Mouse (Mus musculus): ENCODE results near the gene Chst15. TPM values are rescaled to one million over a fixed set of nuclear protein-coding genes. Genes with fewer than 3 reads are reported as not detected.

Gene Chst15
- polyA plus RNA-seq (2015; fragmentation: Nextera tagmentation; extraction: Ambion mirVana) = 13.1 and 14.1 TPM in 2 replicates

DNA sequence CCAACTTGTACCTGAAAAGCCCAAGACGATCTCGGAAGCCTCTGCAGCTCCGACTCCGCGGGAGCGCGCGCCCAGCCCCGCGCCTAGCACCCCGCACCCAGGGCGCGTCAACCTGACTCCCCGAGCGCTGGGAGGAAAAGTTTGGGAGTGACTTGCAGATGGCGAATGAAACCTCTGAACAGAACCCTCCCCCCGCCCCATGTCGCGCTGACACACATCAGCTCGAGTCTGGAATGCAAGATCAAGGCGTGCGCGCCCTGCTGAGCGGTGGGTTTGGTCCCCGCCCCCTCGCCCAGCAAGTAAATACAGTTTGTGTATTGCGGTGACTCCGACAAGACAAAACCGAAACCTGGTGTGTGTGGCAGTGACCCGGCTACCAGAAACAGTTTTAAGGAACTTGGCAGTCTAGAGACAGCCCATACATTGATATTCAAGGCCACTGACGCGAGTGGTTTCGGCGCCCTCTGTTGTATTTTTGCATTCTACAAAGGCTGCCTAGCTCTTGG, at the start of gene Chst15:
TSS of gene Chst15 (minus strand) at position 193 of the 506 bp plus-strand sequence.
- peak within 1 kb of the TSS; percentile 97 for H3K4me2 ChIP-seq (replicated peaks; ENCODE audit: low read depth, low read length)
- H3K4me1 ChIP-seq (ENCODE audit: insufficient read depth, low read depth, low read length) = peaks cover 3% of the 10 kb centered on the region
- peak within 1 kb of the TSS; percentile 85 for H3K27ac ChIP-seq (ENCODE audit: low read length)
- H3K9ac ChIP-seq (replicated peaks; ENCODE audit: low read depth) = peak within 1 kb of the TSS; percentile 82
- no peaks in the 10 kb centered on the region for H3K36me3 ChIP-seq (ENCODE audit: insufficient read depth, low read length)
- no peaks in the 10 kb centered on the region for H3K27me3 ChIP-seq (replicated peaks; ENCODE audit: insufficient read depth, low read length)
- TF ChIP-seq CTCF (IDR thresholded peaks at IDR 0.05) = peak; percentile 43
- TF ChIP-seq EP300 (IDR thresholded peaks at IDR 0.05) = no peak
- under 1% methylated on average over 34 of the region's 34 CpGs for WGBS
- peak within 1 kb of the TSS; percentile 71 for H3K4me3 ChIP-seq (ENCODE audit: low read depth, low read length)
- ATAC-seq (peak; percentile 72), DNase-seq (ENCODE audit: low spot score) (peak; percentile 87)
- no peaks in the 10 kb centered on the region for H3K9me3 ChIP-seq (ENCODE audit: low read length)

- Histone ChIP-seq H3K27ac (ENCODE audit: low read length) (no peak overlapping the region), H3K27me3 (replicated peaks; ENCODE audit: insufficient read depth, low read length) (no peaks in the 10 kb centered on the region), H3K9me3 (ENCODE audit: low read length) (no peaks in the 10 kb centered on the region), H3K4me1 (ENCODE audit: insufficient read depth, low read depth, low read length) (no peaks in the 10 kb centered on the region), H3K4me2 (replicated peaks; ENCODE audit: low read depth, low read length) (no peak overlapping the region), H3K36me3 (ENCODE audit: insufficient read depth, low read length) (no peaks in the 10 kb centered on the region), H3K9ac (replicated peaks; ENCODE audit: low read depth) (no peak overlapping the region), H3K4me3 (ENCODE audit: low read depth, low read length) (no peak overlapping the region)
- TF ChIP-seq EP300 (IDR thresholded peaks at IDR 0.05) (no peak), CTCF (IDR thresholded peaks at IDR 0.05) (no peak)
- DNase-seq (ENCODE audit: low spot score) (no peak), ATAC-seq (no peak)
- WGBS = 61% methylated on average over 5 of the region's 5 CpGs
Observed at GRCm38 (mm10) chr7:132365703-132366384, 48.8 kb upstream of the Chst15 start.

GRCm38 (mm10) chr7:132365111-132365510, 48.1 kb upstream of the Chst15 start:
- ATAC-seq = peak; percentile 12; the same call in 1 of the 2 replicates

DNA sequence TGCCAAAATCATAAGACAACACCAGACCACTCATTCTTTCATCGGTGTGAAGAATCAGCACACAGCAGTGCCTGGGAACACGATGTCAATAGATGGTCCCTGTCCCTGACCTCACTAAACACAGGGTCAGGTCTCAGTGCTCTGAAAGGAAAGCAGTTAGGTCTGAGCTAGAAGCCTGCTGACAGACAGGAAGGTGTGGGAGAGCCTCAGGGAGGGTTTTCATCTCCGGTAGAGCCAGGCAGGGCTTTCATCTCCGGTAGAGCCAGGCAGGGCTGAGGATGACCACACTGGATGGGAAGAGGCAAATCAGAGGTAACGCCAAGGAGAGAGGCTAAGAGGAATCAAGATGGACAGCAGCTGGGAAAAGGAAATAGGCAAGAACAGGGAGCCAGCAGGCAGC, 47.5 kb upstream of the Chst15 start:
- Histone ChIP-seq H3K4me2 (replicated peaks; ENCODE audit: low read depth, low read length) (no peak overlapping the region), H3K9me3 (ENCODE audit: low read length) (no peaks in the 10 kb centered on the region), H3K36me3 (ENCODE audit: insufficient read depth, low read length) (no peaks in the 10 kb centered on the region), H3K4me1 (ENCODE audit: insufficient read depth, low read depth, low read length) (no peaks in the 10 kb centered on the region), H3K27ac (ENCODE audit: low read length) (no peak overlapping the region), H3K4me3 (ENCODE audit: low read depth, low read length) (no peak overlapping the region), H3K9ac (replicated peaks; ENCODE audit: low read depth) (no peak overlapping the region), H3K27me3 (replicated peaks; ENCODE audit: insufficient read depth, low read length) (no peaks in the 10 kb centered on the region)
- no peak for TF ChIP-seq CTCF (IDR thresholded peaks at IDR 0.05)
- TF ChIP-seq EP300 (IDR thresholded peaks at IDR 0.05) = no peak
- DNase-seq (ENCODE audit: low spot score) = no peak
- ATAC-seq = no peak
- WGBS = 47% methylated on average over 5 of the region's 5 CpGs

More at GRCm38 (mm10) chr7:132365111-132365510, 48.1 kb upstream of the Chst15 start:
- Histone ChIP-seq H3K4me2 (replicated peaks; ENCODE audit: low read depth, low read length) (no peak overlapping the region), H3K4me1 (ENCODE audit: insufficient read depth, low read depth, low read length) (no peaks in the 10 kb centered on the region), H3K27ac (ENCODE audit: low read length) (no peak overlapping the region), H3K36me3 (ENCODE audit: insufficient read depth, low read length) (no peaks in the 10 kb centered on the region), H3K4me3 (ENCODE audit: low read depth, low read length) (no peak overlapping the region), H3K27me3 (replicated peaks; ENCODE audit: insufficient read depth, low read length) (no peaks in the 10 kb centered on the region), H3K9ac (replicated peaks; ENCODE audit: low read depth) (no peak overlapping the region), H3K9me3 (ENCODE audit: low read length) (no peaks in the 10 kb centered on the region)
- WGBS = 68% methylated on average over 5 of the region's 5 CpGs
- DNase-seq (ENCODE audit: low spot score) = no peak
- no peak for TF ChIP-seq CTCF (IDR thresholded peaks at IDR 0.05)
- no peak for TF ChIP-seq EP300 (IDR thresholded peaks at IDR 0.05)

DNA sequence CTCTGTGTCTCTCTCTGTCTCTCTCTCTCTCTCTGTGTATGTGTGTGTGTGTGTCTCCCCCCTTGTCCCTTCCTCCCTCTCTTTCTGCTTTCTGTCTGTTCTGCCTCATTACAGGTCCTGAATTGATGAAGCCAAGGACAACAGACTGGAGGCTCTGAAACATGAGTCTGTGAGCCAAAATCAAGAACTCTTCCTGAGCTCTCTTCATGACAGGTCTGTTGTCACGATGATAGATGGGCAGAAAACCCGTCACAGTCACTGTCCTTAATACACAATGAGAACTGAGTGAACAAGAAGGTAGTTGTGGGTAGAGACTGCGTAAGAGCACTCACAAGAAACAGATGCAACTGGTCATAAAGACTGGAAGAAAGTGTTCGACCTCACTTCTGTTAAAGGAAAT, 43.3 kb upstream of the Chst15 start:
- Histone ChIP-seq H3K4me1 (ENCODE audit: insufficient read depth, low read depth, low read length) (no peaks in the 10 kb centered on the region), H3K4me2 (replicated peaks; ENCODE audit: low read depth, low read length) (no peak overlapping the region), H3K9ac (replicated peaks; ENCODE audit: low read depth) (no peak overlapping the region), H3K27ac (ENCODE audit: low read length) (no peak overlapping the region), H3K27me3 (replicated peaks; ENCODE audit: insufficient read depth, low read length) (no peaks in the 10 kb centered on the region), H3K4me3 (ENCODE audit: low read depth, low read length) (no peak overlapping the region), H3K9me3 (ENCODE audit: low read length) (no peaks in the 10 kb centered on the region), H3K36me3 (ENCODE audit: insufficient read depth, low read length) (no peaks in the 10 kb centered on the region)
- no peak for DNase-seq (ENCODE audit: low spot score)
- no peak for ATAC-seq
- TF ChIP-seq EP300 (IDR thresholded peaks at IDR 0.05) (no peak), CTCF (IDR thresholded peaks at IDR 0.05) (no peak)
- WGBS = 78% methylated on average over 4 of the region's 4 CpGs

- Histone ChIP-seq H3K4me3 (ENCODE audit: low read depth, low read length) (no peak overlapping the region), H3K4me1 (ENCODE audit: insufficient read depth, low read depth, low read length) (no peaks in the 10 kb centered on the region), H3K4me2 (replicated peaks; ENCODE audit: low read depth, low read length) (no peak overlapping the region), H3K27ac (ENCODE audit: low read length) (no peak overlapping the region), H3K36me3 (ENCODE audit: insufficient read depth, low read length) (no peaks in the 10 kb centered on the region), H3K27me3 (replicated peaks; ENCODE audit: insufficient read depth, low read length) (no peaks in the 10 kb centered on the region), H3K9me3 (ENCODE audit: low read length) (no peaks in the 10 kb centered on the region), H3K9ac (replicated peaks; ENCODE audit: low read depth) (no peak overlapping the region)
- WGBS = 35% methylated on average over 4 of the region's 4 CpGs
- peak; percentile 57 for DNase-seq (ENCODE audit: low spot score)
- ATAC-seq = peak; percentile 57
- TF ChIP-seq EP300 (IDR thresholded peaks at IDR 0.05) (no peak), CTCF (IDR thresholded peaks at IDR 0.05) (no peak)
Observed at GRCm38 (mm10) chr7:132358709-132359108, 41.7 kb upstream of the Chst15 start.
